Mouse (Mus musculus): ENCODE measurements around the gene Aqp1.

DNA sequence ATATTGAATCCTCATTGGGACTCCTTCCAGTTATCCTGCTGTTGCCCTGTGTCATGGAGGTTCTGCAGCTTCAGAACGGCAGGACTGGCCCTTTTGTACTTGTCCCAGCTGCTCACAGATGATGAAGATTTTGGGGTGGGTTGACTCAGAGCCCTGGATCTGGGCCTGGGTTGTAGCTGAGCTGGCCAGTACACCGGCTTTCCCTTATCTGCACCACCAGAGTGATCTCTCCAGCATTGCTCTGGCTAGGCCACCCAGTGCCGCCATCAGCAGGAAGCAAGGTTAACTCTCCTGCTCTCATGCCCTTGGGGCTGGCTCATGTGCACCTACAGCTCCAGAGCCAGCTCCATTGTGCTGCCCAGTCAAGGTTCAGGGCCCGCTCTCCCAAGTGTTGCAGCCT lies 15.3 kb upstream of the Aqp1 start:
- TF ChIP-seq CTCF (IDR thresholded peaks at IDR 0.05; ENCODE audit: control insufficient read depth, insufficient read depth, insufficient replicate concordance, low read depth, low read length) (no peak), POLR2A (IDR thresholded peaks at IDR 0.05; ENCODE audit: control insufficient read depth, low read depth, low read length) (no peak)
